In the genomic region with DNA sequence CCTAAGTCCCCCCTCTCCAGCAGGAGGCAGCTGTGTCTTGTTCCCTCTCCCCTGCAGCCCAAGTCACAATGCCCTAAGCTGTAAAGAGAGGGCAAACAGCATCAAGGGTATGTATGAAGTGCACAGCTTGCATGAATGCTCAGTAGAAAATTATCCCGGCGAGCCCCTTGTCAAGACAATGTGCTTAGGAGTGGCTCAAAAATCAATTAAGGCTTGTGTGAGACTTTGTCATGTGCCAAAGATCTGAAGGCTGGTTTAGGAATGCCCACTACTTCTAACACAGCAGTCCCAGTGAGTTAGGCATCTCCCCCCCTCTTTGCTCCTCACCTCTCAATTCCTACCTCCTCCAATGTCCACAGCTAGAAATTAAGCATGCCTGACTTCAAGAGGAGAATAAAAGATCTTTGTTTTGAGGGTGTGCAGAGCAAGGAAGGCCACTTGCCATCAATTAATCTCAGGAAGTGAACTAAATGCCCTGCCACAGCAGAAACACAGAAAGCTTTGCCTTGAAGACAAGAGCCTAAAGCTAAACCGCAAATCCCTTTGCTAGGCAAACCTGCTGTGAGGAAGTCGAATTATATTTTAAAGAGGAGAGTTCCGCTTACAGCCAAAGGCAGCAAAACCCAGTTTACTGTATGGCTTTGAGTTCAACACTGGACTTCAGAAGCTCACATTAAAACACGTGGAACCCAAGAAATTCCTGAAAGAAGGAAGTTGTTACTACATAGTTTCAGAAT, we compare ENCODE assay signal across 11 mouse cellular contexts.
DNase-seq lines count a peak whose midpoint lies in the region; ATAC-seq lines count a peak whose summit lies in the region.
"Had no signal": no experiment of that assay in that cellular context is flagged by ENCODE, and none has a peak within 500 bp of the region (broad histone marks: within the 10 kb centered on the region; RNA-seq: fewer than 3 reads in every experiment).

No protein-coding gene starts in this region.

- H3K36me3 ChIP-seq in kidney, embryonic 14.5 days (ENCODE audit: control insufficient read depth, insufficient read depth, low read length) = no peaks in the 10 kb centered on the region
- H3K36me3 ChIP-seq in embryonic facial prominence, embryonic 14.5 days (ENCODE audit: control insufficient read depth, insufficient read depth, low read length) = no peaks in the 10 kb centered on the region
- no peaks in the 10 kb centered on the region for H3K36me3 ChIP-seq in hindbrain, embryonic 15.5 days
- no peaks in the 10 kb centered on the region for H3K36me3 ChIP-seq in midbrain, embryonic 14.5 days (ENCODE audit: control insufficient read depth, insufficient read depth, low read length)
- H3K36me3 ChIP-seq in liver, embryonic 12.5 days = no peaks in the 10 kb centered on the region
- no peaks in the 10 kb centered on the region for H3K36me3 ChIP-seq in heart, embryonic 12.5 days
- H3K36me3 ChIP-seq: embryonic facial prominence, embryonic 12.5 days; G1E had no signal

- H3K27me3 ChIP-seq in kidney, embryonic 14.5 days (ENCODE audit: control insufficient read depth, insufficient read depth, low read length) = no peaks in the 10 kb centered on the region
- no peaks in the 10 kb centered on the region for H3K27me3 ChIP-seq in embryonic facial prominence, embryonic 14.5 days (replicated peaks; ENCODE audit: control insufficient read depth, insufficient read depth, low read length)
- H3K27me3 ChIP-seq in hindbrain, embryonic 15.5 days = 0 out of 2 replicates have a peak, but pooled peaks cover 3% of the 10 kb centered on the region
- no peaks in the 10 kb centered on the region for H3K27me3 ChIP-seq in midbrain, embryonic 14.5 days (ENCODE audit: control insufficient read depth, insufficient read depth, low read length)
- no peaks in the 10 kb centered on the region for H3K27me3 ChIP-seq in liver, embryonic 12.5 days (replicated peaks)
- no peaks in the 10 kb centered on the region for H3K27me3 ChIP-seq in heart, embryonic 12.5 days (replicated peaks)
- H3K27me3 ChIP-seq: embryonic facial prominence, embryonic 12.5 days had no signal

- no peak overlapping the region for H3K4me3 ChIP-seq in kidney, embryonic 14.5 days (ENCODE audit: low read length)
- no peak overlapping the region for H3K4me3 ChIP-seq in embryonic facial prominence, embryonic 14.5 days (ENCODE audit: low read depth, low read length)
- no peak overlapping the region for H3K4me3 ChIP-seq in hindbrain, embryonic 15.5 days
- no peak overlapping the region for H3K4me3 ChIP-seq in midbrain, embryonic 14.5 days (replicated peaks; ENCODE audit: low read depth, low read length)
- no peak overlapping the region for H3K4me3 ChIP-seq in liver, embryonic 12.5 days
- H3K4me3 ChIP-seq in heart, embryonic 12.5 days = no peak overlapping the region
- H3K4me3 ChIP-seq: embryonic facial prominence, embryonic 12.5 days had no signal

- H3K9me3 ChIP-seq in kidney, embryonic 14.5 days (ENCODE audit: control insufficient read depth, low read length) = no peaks in the 10 kb centered on the region
- no peaks in the 10 kb centered on the region for H3K9me3 ChIP-seq in embryonic facial prominence, embryonic 14.5 days (ENCODE audit: control insufficient read depth, low read length)
- no peaks in the 10 kb centered on the region for H3K9me3 ChIP-seq in hindbrain, embryonic 15.5 days
- H3K9me3 ChIP-seq in midbrain, embryonic 14.5 days (ENCODE audit: control insufficient read depth, low read length) = no peaks in the 10 kb centered on the region
- no peaks in the 10 kb centered on the region for H3K9me3 ChIP-seq in liver, embryonic 12.5 days (replicated peaks)
- no peaks in the 10 kb centered on the region for H3K9me3 ChIP-seq in heart, embryonic 12.5 days (replicated peaks)
- H3K9me3 ChIP-seq: embryonic facial prominence, embryonic 12.5 days had no signal

- H3K4me1 ChIP-seq in kidney, embryonic 14.5 days (ENCODE audit: control insufficient read depth, insufficient read depth, low read length) = 0 out of 2 replicates have a peak, but pooled peaks cover 3% of the 10 kb centered on the region
- peaks cover 8% of the 10 kb centered on the region; the same call in 1 of the 2 replicates for H3K4me1 ChIP-seq in embryonic facial prominence, embryonic 14.5 days (ENCODE audit: control insufficient read depth, insufficient read depth, low read length)
- H3K4me1 ChIP-seq in hindbrain, embryonic 15.5 days (replicated peaks) = peaks cover 10% of the 10 kb centered on the region
- peaks cover 7% of the 10 kb centered on the region; the same call in 1 of the 2 replicates for H3K4me1 ChIP-seq in midbrain, embryonic 14.5 days (ENCODE audit: control insufficient read depth, insufficient read depth, low read length)
- H3K4me1 ChIP-seq in liver, embryonic 12.5 days = no peaks in the 10 kb centered on the region
- peaks cover 18% of the 10 kb centered on the region for H3K4me1 ChIP-seq in heart, embryonic 12.5 days (replicated peaks)

- ATAC-seq in kidney, embryonic 14.5 days (ENCODE audit: low FRiP score, low TSS enrichment) = 0 out of 2 replicates have a peak, but pooled peaks have one; percentile 57
- no peak for ATAC-seq in embryonic facial prominence, embryonic 14.5 days (ENCODE audit: low read depth)
- ATAC-seq in hindbrain, embryonic 15.5 days (ENCODE audit: low FRiP score, low read depth) = peak; percentile 59; the same call in 1 of the 2 replicates
- no peak for ATAC-seq in midbrain, embryonic 14.5 days (ENCODE audit: low FRiP score, low TSS enrichment)
- ATAC-seq in liver, embryonic 12.5 days = no peak
- no peak for ATAC-seq in heart, embryonic 12.5 days (ENCODE audit: insufficient number of reproducible peaks, low FRiP score)

- no peak overlapping the region for H3K27ac ChIP-seq in kidney, embryonic 14.5 days (ENCODE audit: low read depth, low read length)
- no peak overlapping the region for H3K27ac ChIP-seq in embryonic facial prominence, embryonic 14.5 days (replicated peaks; ENCODE audit: low read depth, low read length)
- H3K27ac ChIP-seq in hindbrain, embryonic 15.5 days (replicated peaks) = no peak overlapping the region
- no peak overlapping the region for H3K27ac ChIP-seq in midbrain, embryonic 14.5 days (replicated peaks; ENCODE audit: low read depth, low read length)
- H3K27ac ChIP-seq in liver, embryonic 12.5 days = no peak overlapping the region
- no peak overlapping the region for H3K27ac ChIP-seq in heart, embryonic 12.5 days (ENCODE audit: poor library complexity, severe bottlenecking)
- H3K27ac ChIP-seq: embryonic facial prominence, embryonic 12.5 days had no signal

- no peak overlapping the region for H3K9ac ChIP-seq in kidney, embryonic 14.5 days (ENCODE audit: low read depth, low read length)
- no peak overlapping the region for H3K9ac ChIP-seq in embryonic facial prominence, embryonic 14.5 days (ENCODE audit: low read depth, low read length)
- no peak overlapping the region for H3K9ac ChIP-seq in hindbrain, embryonic 15.5 days
- H3K9ac ChIP-seq in midbrain, embryonic 14.5 days (replicated peaks; ENCODE audit: low read length) = no peak overlapping the region
- H3K9ac ChIP-seq in liver, embryonic 12.5 days = no peak overlapping the region
- H3K9ac ChIP-seq in heart, embryonic 12.5 days = no peak overlapping the region
- H3K9ac ChIP-seq: embryonic facial prominence, embryonic 12.5 days had no signal

- WGBS in kidney, embryonic 14.5 days = 37% methylated on average over 6 of the region's 6 CpGs
- WGBS in embryonic facial prominence, embryonic 14.5 days = 26% methylated on average over 6 of the region's 6 CpGs
- WGBS in hindbrain, embryonic 15.5 days = 22% methylated on average over 6 of the region's 6 CpGs
- 11% methylated on average over 6 of the region's 6 CpGs for WGBS in midbrain, embryonic 14.5 days
- 60% methylated on average over 6 of the region's 6 CpGs for WGBS in liver, embryonic 12.5 days (ENCODE audit: insufficient replicate concordance)
- 62% methylated on average over 6 of the region's 6 CpGs for WGBS in heart, embryonic 12.5 days

- no peak overlapping the region for H3K4me2 ChIP-seq in kidney, embryonic 14.5 days (replicated peaks; ENCODE audit: low read depth, low read length)
- H3K4me2 ChIP-seq in embryonic facial prominence, embryonic 14.5 days (ENCODE audit: low read depth, low read length) = no peak overlapping the region
- H3K4me2 ChIP-seq in hindbrain, embryonic 15.5 days = no peak overlapping the region
- no peak overlapping the region for H3K4me2 ChIP-seq in midbrain, embryonic 14.5 days (ENCODE audit: low read length)
- H3K4me2 ChIP-seq in liver, embryonic 12.5 days = no peak overlapping the region
- no peak overlapping the region for H3K4me2 ChIP-seq in heart, embryonic 12.5 days
- H3K4me2 ChIP-seq: embryonic facial prominence, embryonic 12.5 days had no signal

- no peak for DNase-seq in kidney, adult 8-10 months
- DNase-seq in embryonic facial prominence, embryonic 14.5 days (ENCODE audit: low spot score) = peak; percentile 50
- peak; percentile 57 for DNase-seq in midbrain, embryonic 14.5 days
- DNase-seq in cerebellum, adult 8-10 months = no peak
- DNase-seq: heart, postnatal 4 days had no signal

Comparison
In these comparisons a context has a peak if more than half of its experiments do, and no peak if none do; other contexts are left out.
1. ATAC-seq: peak in kidney, embryonic 14.5 days (single experiment) and hindbrain, embryonic 15.5 days (single experiment); none in embryonic facial prominence, embryonic 14.5 days (single experiment), midbrain, embryonic 14.5 days (single experiment), liver, embryonic 12.5 days (single experiment) and heart, embryonic 12.5 days (single experiment).
2. DNase-seq: peak in embryonic facial prominence, embryonic 14.5 days (single experiment) and midbrain, embryonic 14.5 days (single experiment); none in kidney, adult 8-10 months (0 of 2) and cerebellum, adult 8-10 months (single experiment).